Mouse (Mus musculus) liver, embryonic 15.5 days (tissue): ENCODE measurements around the gene Coq8b. TPM values are rescaled to one million over a fixed set of nuclear protein-coding genes. Genes with fewer than 3 reads are reported as not detected.

Experiments
- ATAC-seq: fragments of 200-750 bp; cut with Nextera tagmentation; 2 replicates; pipeline ENCODE4 v1.8.0; 2017; ENCODE audit warnings: moderate number of reproducible peaks, mild to moderate bottlenecking, moderate library complexity; ENCODE audit not compliant: insufficient read depth
- H3K27ac ChIP-seq: fragments of 300-500 bp; sonication (generic); replicated peaks from 2 replicates; pipeline ENCODE4 v1.5.1; 2015; ENCODE audit warnings: mild to moderate bottlenecking, inconsistent platforms
- H3K27me3 ChIP-seq: fragments of 300-500 bp; sonication (generic); 2 replicates; pipeline ENCODE4 v1.6.1; 2015; ENCODE audit warnings: mild to moderate bottlenecking, inconsistent platforms
- H3K36me3 ChIP-seq: fragments of 300-500 bp; sonication (generic); replicated peaks from 2 replicates; pipeline ENCODE4 v1.6.1; 2015; ENCODE audit warnings: moderate library complexity, mild to moderate bottlenecking, inconsistent platforms
- H3K4me1 ChIP-seq: fragments of 300-500 bp; sonication (generic); replicated peaks from 2 replicates; pipeline ENCODE4 v1.6.1; 2015; ENCODE audit warnings: inconsistent platforms
- H3K4me2 ChIP-seq: fragments of 300-500 bp; sonication (generic); 2 replicates; pipeline ENCODE4 v1.6.1; 2015; ENCODE audit warnings: moderate library complexity, mild to moderate bottlenecking, inconsistent platforms
- H3K4me3 ChIP-seq: fragments of 300-500 bp; sonication (generic); replicated peaks from 2 replicates; pipeline ENCODE4 v1.5.1; 2015; ENCODE audit warnings: mild to moderate bottlenecking, inconsistent platforms
- H3K9ac ChIP-seq: fragments of 300-500 bp; sonication (generic); 2 replicates; pipeline ENCODE4 v1.6.1; 2015; ENCODE audit warnings: moderate library complexity, mild to moderate bottlenecking, inconsistent platforms
- H3K9me3 ChIP-seq: fragments of 300-500 bp; sonication (generic); replicated peaks from 2 replicates; pipeline ENCODE4 v1.6.1; 2016; ENCODE audit warnings: inconsistent platforms
- WGBS: fragments of 180-500 bp; shearing (Covaris S2); methylation state at CpG from one replicate; pipeline ENCODE4 v1.1.7; 2015; ENCODE audit warnings: mixed read lengths; ENCODE audit not compliant: insufficient replicate concordance; 5-methylcytosine and 5-hydroxymethylcytosine counted together
- polyA plus RNA-seq: library from polyadenylated mRNA; unstranded; fragments of >200 nt; fragmentation: Nextera tagmentation; extraction: Ambion mirVana; gene quantifications from 2 replicates; pipeline ENCODE4 v1.2.1, GENCODE M21; 2015

The Coq8b gene
- polyA plus RNA-seq, 1 experiment from 2014 or later, result 23.8 TPM

GRCm38 (mm10) chr7:27273739-27274351, 41.0 kb downstream of the Coq8b start:
- Histone ChIP-seq H3K4me3 (peak overlapping the region; percentile 36), H3K9ac (no peak overlapping the region)

GRCm38 (mm10) chr7:27274916-27275315, 42.1 kb downstream of the Coq8b start:
- Histone ChIP-seq H3K27me3 (no peaks in the 10 kb centered on the region), H3K36me3 (no peaks in the 10 kb centered on the region), H3K9me3 (no peaks in the 10 kb centered on the region), H3K9ac (no peak overlapping the region), H3K4me1 (peaks cover 16% of the 10 kb centered on the region; the same call in 1 of the 2 replicates), H3K4me3 (no peak overlapping the region), H3K27ac (no peak overlapping the region), H3K4me2 (no peak overlapping the region)
- ATAC-seq, result no peak
- 76% methylated on average over 4 of the region's 4 CpGs for WGBS

More at GRCm38 (mm10) chr7:27273739-27274351, 41.0 kb downstream of the Coq8b start:
- WGBS, result 39% methylated on average over 32 of the region's 32 CpGs
- Histone ChIP-seq H3K27ac (no peak overlapping the region), H3K9me3 (no peaks in the 10 kb centered on the region), H3K4me1 (peaks cover 16% of the 10 kb centered on the region; the same call in 1 of the 2 replicates), H3K4me2 (peak overlapping the region; percentile 55), H3K27me3 (no peaks in the 10 kb centered on the region), H3K36me3 (no peaks in the 10 kb centered on the region)
- ATAC-seq, result no peak

GRCm38 (mm10) chr7:27276021-27276420, 43.2 kb downstream of the Coq8b start:
- Histone ChIP-seq H3K4me2 (no peak overlapping the region), H3K4me3 (no peak overlapping the region), H3K9ac (no peak overlapping the region), H3K27me3 (no peaks in the 10 kb centered on the region), H3K36me3 (no peaks in the 10 kb centered on the region), H3K9me3 (no peaks in the 10 kb centered on the region), H3K27ac (no peak overlapping the region), H3K4me1 (peaks cover 16% of the 10 kb centered on the region; the same call in 1 of the 2 replicates)
- ATAC-seq, result 0 out of 2 replicates have a peak, but pooled peaks have one; percentile 32
- 25% methylated on average over 7 of the region's 7 CpGs for WGBS

GRCm38 (mm10) chr7:27277191-27277590, 44.4 kb downstream of the Coq8b start:
- Histone ChIP-seq H3K4me3 (no peak overlapping the region), H3K9me3 (no peaks in the 10 kb centered on the region), H3K36me3 (no peaks in the 10 kb centered on the region), H3K27ac (no peak overlapping the region), H3K9ac (no peak overlapping the region), H3K4me1 (peaks cover 16% of the 10 kb centered on the region; the same call in 1 of the 2 replicates), H3K27me3 (no peaks in the 10 kb centered on the region), H3K4me2 (no peak overlapping the region)
- WGBS, result 62% methylated on average over 3 of the region's 3 CpGs
- no peak for ATAC-seq

- no peak overlapping the region for H3K27ac ChIP-seq
- H3K9ac ChIP-seq, result no peak overlapping the region
- H3K4me3 ChIP-seq, result no peak overlapping the region
- peaks cover 6% of the 10 kb centered on the region; the same call in 1 of the 2 replicates for H3K4me1 ChIP-seq
- ATAC-seq, result no peak
- no peaks in the 10 kb centered on the region for H3K36me3 ChIP-seq
- no peak overlapping the region for H3K4me2 ChIP-seq
- 66% methylated on average over 13 of the region's 13 CpGs for WGBS
- peaks cover 27% of the 10 kb centered on the region for H3K27me3 ChIP-seq
- H3K9me3 ChIP-seq, result no peaks in the 10 kb centered on the region
Measured at GRCm38 (mm10) chr7:27281717-27282116, 48.9 kb downstream of the Coq8b start.

GRCm38 (mm10) chr7:27282225-27282624, 49.4 kb downstream of the Coq8b start:
- H3K4me2 ChIP-seq, result no peak overlapping the region
- 58% methylated on average over 4 of the region's 4 CpGs for WGBS

GRCm38 (mm10) chr7:27284865-27285697, 52.3 kb downstream of the Coq8b start:
- WGBS, result 6% methylated on average over 28 of the region's 28 CpGs
- Histone ChIP-seq H3K9ac (no peak overlapping the region), H3K4me3 (no peak overlapping the region), H3K27ac (no peak overlapping the region), H3K4me2 (peak overlapping the region; percentile 27), H3K36me3 (no peaks in the 10 kb centered on the region), H3K4me1 (peaks cover 2% of the 10 kb centered on the region; the same call in 1 of the 2 replicates), H3K27me3 (peaks cover 31% of the 10 kb centered on the region), H3K9me3 (no peaks in the 10 kb centered on the region)
- ATAC-seq, result no peak

More at GRCm38 (mm10) chr7:27282225-27282624, 49.4 kb downstream of the Coq8b start:
- peaks cover 2% of the 10 kb centered on the region; the same call in 1 of the 2 replicates for H3K4me1 ChIP-seq
- no peak for ATAC-seq
- no peak overlapping the region for H3K4me3 ChIP-seq
- no peak overlapping the region for H3K27ac ChIP-seq
- no peaks in the 10 kb centered on the region for H3K36me3 ChIP-seq
- peaks cover 31% of the 10 kb centered on the region for H3K27me3 ChIP-seq
- no peaks in the 10 kb centered on the region for H3K9me3 ChIP-seq
- H3K9ac ChIP-seq, result no peak overlapping the region

- H3K9me3 ChIP-seq, result no peaks in the 10 kb centered on the region
- H3K4me1 ChIP-seq, result peaks cover 2% of the 10 kb centered on the region; the same call in 1 of the 2 replicates
- no peak overlapping the region for H3K9ac ChIP-seq
- peaks cover 31% of the 10 kb centered on the region for H3K27me3 ChIP-seq
- no peak overlapping the region for H3K27ac ChIP-seq
- H3K4me3 ChIP-seq, result no peak overlapping the region
- ATAC-seq, result no peak; the same call in 1 of the 2 replicates
- 3% methylated on average over 8 of the region's 8 CpGs for WGBS
- no peaks in the 10 kb centered on the region for H3K36me3 ChIP-seq
- H3K4me2 ChIP-seq, result 0 out of 2 replicates have a peak overlapping the region, but pooled peaks have one; percentile 27
Measured at GRCm38 (mm10) chr7:27285698-27286066, 52.9 kb downstream of the Coq8b start.

- 69% methylated on average over 7 of the region's 7 CpGs for whole genome bisulfite sequencing
Measured at GRCm38 (mm10) chr7:27288732-27289131, 55.9 kb downstream of the Coq8b start.

GRCm38 (mm10) chr7:27290555-27290954, 57.7 kb downstream of the Coq8b start:
- ATAC-seq, result no peak
- no peak overlapping the region for H3K4me3 ChIP-seq
- H3K27me3 ChIP-seq, result peaks cover 16% of the 10 kb centered on the region; the same call in 1 of the 2 replicates
- no peaks in the 10 kb centered on the region for H3K36me3 ChIP-seq
- H3K4me2 ChIP-seq, result no peak overlapping the region
- H3K4me1 ChIP-seq, result no peaks in the 10 kb centered on the region
- WGBS, result 55% methylated on average over 2 of the region's 2 CpGs
- no peak overlapping the region for H3K9ac ChIP-seq
- H3K27ac ChIP-seq, result no peak overlapping the region
- H3K9me3 ChIP-seq, result no peaks in the 10 kb centered on the region

More at GRCm38 (mm10) chr7:27288732-27289131, 55.9 kb downstream of the Coq8b start:
- H3K27me3 ChIP-seq, result peaks cover 31% of the 10 kb centered on the region
- H3K36me3 ChIP-seq, result no peaks in the 10 kb centered on the region
- H3K9me3 ChIP-seq, result no peaks in the 10 kb centered on the region
- ATAC-seq, result no peak
- 0 out of 2 replicates have a peak, but pooled peaks cover 2% of the 10 kb centered on the region for H3K4me1 ChIP-seq
- H3K9ac ChIP-seq, result no peak overlapping the region
- no peak overlapping the region for H3K27ac ChIP-seq
- H3K4me2 ChIP-seq, result no peak overlapping the region
- no peak overlapping the region for H3K4me3 ChIP-seq
